Mouse (Mus musculus): ENCODE measurements around the gene Olfr1303. TPM values are rescaled to one million over a fixed set of nuclear protein-coding genes. Genes with fewer than 3 reads are reported as not detected.

Gene Olfr1303
- not detected in 2 replicates for polyA plus RNA-seq (2015; fragmentation: Nextera tagmentation; extraction: Ambion mirVana)

DNA sequence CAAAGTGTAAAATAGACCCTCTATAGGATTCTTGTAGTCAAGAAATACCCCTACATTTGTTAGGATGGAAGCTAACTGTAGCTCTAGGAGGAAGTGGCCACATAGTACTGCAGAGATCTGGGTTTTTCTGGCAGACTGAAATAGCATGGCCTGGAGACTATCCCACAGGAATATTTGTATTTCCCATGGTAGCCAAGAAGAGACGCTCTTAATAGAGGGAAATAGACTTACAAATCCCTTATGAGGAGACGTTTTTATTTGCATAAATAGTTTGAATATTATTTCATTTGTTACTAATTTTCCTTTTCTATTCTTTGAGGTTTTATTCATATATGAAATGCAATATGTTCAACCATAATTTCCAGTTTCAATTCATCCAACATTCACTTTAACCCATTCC is at the start of gene Olfr1303:
Gene Olfr1303 (minus strand): TSS at position 101 of the 400 bp plus-strand sequence.
- no peak within 1 kb of the TSS for H3K27ac ChIP-seq (replicated peaks)
- no peak within 1 kb of the TSS for H3K4me3 ChIP-seq
- no peaks in the 10 kb centered on the region for H3K9me3 ChIP-seq
- H3K4me2 ChIP-seq: no peak within 1 kb of the TSS
- ATAC-seq (ENCODE audit: low FRiP score, low read depth): no peak
- H3K4me1 ChIP-seq (replicated peaks): no peaks in the 10 kb centered on the region
- WGBS: 83% methylated on average over 2 of the region's 2 CpGs
- no peak within 1 kb of the TSS for H3K9ac ChIP-seq
- H3K27me3 ChIP-seq: no peaks in the 10 kb centered on the region
- H3K36me3 ChIP-seq: no peaks in the 10 kb centered on the region

DNA sequence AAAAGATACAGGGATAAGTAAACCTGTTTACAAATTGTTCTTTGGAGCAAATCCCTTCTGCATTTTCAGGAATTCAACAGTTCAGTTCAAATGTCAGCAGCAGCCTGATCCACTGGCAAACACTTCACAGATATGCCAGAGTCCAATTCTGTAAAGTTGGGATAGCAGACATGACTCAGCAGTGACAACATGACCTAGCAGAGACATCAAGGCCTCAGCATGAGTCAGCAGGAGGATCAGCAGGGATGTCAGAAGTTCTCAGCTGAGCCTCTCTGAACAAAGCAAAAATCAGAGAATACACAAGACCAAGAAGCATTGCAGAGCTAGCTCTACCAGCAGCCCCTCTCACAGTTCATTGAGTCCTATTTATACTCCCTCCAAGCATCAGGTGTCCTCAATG is 7.2 kb downstream of the Olfr1303 start:
- Histone ChIP-seq H3K27ac (replicated peaks) (no peak overlapping the region), H3K27me3 (no peaks in the 10 kb centered on the region), H3K36me3 (no peaks in the 10 kb centered on the region), H3K4me2 (no peak overlapping the region), H3K9ac (no peak overlapping the region), H3K9me3 (no peaks in the 10 kb centered on the region), H3K4me1 (replicated peaks) (no peaks in the 10 kb centered on the region), H3K4me3 (no peak overlapping the region)
- no peak for ATAC-seq (ENCODE audit: low FRiP score, low read depth)

DNA sequence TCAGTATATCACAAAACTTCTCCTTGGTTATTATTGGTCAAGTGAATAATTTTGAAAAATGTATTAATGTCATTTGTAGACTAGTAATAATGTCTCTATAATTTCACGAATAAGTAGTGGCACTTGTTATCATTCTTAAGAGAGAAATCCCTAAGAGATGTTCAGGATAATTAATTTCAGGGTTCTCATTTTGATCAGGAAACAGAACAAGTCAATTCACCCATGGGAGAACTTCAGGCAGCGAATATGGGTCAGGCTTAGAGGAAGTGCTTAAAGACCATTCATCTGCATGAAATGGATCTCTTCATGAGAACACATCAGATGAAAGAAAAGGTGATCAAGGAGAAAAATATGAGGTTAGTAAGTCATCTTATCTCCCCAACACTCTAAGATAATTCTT is 43.0 kb downstream of the Olfr1303 start, which contains the start of gene Olfr1302:
Gene Olfr1302 (plus strand): TSS at position 301 of the 400 bp plus-strand sequence.
- no peaks in the 10 kb centered on the region for H3K9me3 ChIP-seq
- no peak within 1 kb of the TSS for H3K27ac ChIP-seq (replicated peaks)
- 79% methylated on average over 2 of the region's 2 CpGs for WGBS
- H3K4me2 ChIP-seq: no peak within 1 kb of the TSS
- no peaks in the 10 kb centered on the region for H3K27me3 ChIP-seq
- no peaks in the 10 kb centered on the region for H3K36me3 ChIP-seq
- H3K9ac ChIP-seq: no peak within 1 kb of the TSS
- no peaks in the 10 kb centered on the region for H3K4me1 ChIP-seq (replicated peaks)
- H3K4me3 ChIP-seq: no peak within 1 kb of the TSS
- no peak for ATAC-seq (ENCODE audit: low FRiP score, low read depth)

Other genes starting within 250 kb of the Olfr1303 start
- not detected in 2 replicates for gene Olfr1297, start 193.8 kb downstream of the Olfr1303 start, polyA plus RNA-seq (2015; fragmentation: Nextera tagmentation; extraction: Ambion mirVana)
- gene Olfr1298, start 171.1 kb downstream of the Olfr1303 start, polyA plus RNA-seq (2015; fragmentation: Nextera tagmentation; extraction: Ambion mirVana): not detected in 2 replicates
- gene Olfr1299, start 158.9 kb downstream of the Olfr1303 start, polyA plus RNA-seq (2015; fragmentation: Nextera tagmentation; extraction: Ambion mirVana): not detected in 2 replicates
- gene Olfr1301, start 69.3 kb downstream of the Olfr1303 start, polyA plus RNA-seq (2015; fragmentation: Nextera tagmentation; extraction: Ambion mirVana): not detected in 2 replicates
- not detected in 2 replicates for gene Olfr1302, start 42.9 kb downstream of the Olfr1303 start, polyA plus RNA-seq (2015; fragmentation: Nextera tagmentation; extraction: Ambion mirVana)
- not detected in 2 replicates for gene Olfr1305, start 56.8 kb upstream of the Olfr1303 start, polyA plus RNA-seq (2015; fragmentation: Nextera tagmentation; extraction: Ambion mirVana)
- gene Olfr1306, start 95.9 kb upstream of the Olfr1303 start, polyA plus RNA-seq (2015; fragmentation: Nextera tagmentation; extraction: Ambion mirVana): not detected in 2 replicates
- 0.01 TPM in 1 of 2 replicates, not detected in the other for gene Olfr1307, start 129.1 kb upstream of the Olfr1303 start, polyA plus RNA-seq (2015; fragmentation: Nextera tagmentation; extraction: Ambion mirVana)
- gene Olfr1308, start 144.6 kb upstream of the Olfr1303 start, polyA plus RNA-seq (2015; fragmentation: Nextera tagmentation; extraction: Ambion mirVana): not detected in 2 replicates
- not detected in 2 replicates for gene Olfr1309, start 169.9 kb upstream of the Olfr1303 start, polyA plus RNA-seq (2015; fragmentation: Nextera tagmentation; extraction: Ambion mirVana)
- not detected in 2 replicates for gene Olfr1310, start 192.4 kb upstream of the Olfr1303 start, polyA plus RNA-seq (2015; fragmentation: Nextera tagmentation; extraction: Ambion mirVana)
- gene Olfr1311, start 204.1 kb upstream of the Olfr1303 start, polyA plus RNA-seq (2015; fragmentation: Nextera tagmentation; extraction: Ambion mirVana): not detected in 2 replicates
- gene Olfr1312, start 229.9 kb upstream of the Olfr1303 start, polyA plus RNA-seq (2015; fragmentation: Nextera tagmentation; extraction: Ambion mirVana): not detected in 2 replicates